Mouse (Mus musculus): ENCODE data around the gene Tmem127. TPM values are rescaled to one million over a fixed set of nuclear protein-coding genes. Genes with fewer than 3 reads are reported as not detected.

Tmem127 gene
- polyA plus RNA-seq (2012) = 17.3 and 18.4 TPM in 2 replicates

DNA sequence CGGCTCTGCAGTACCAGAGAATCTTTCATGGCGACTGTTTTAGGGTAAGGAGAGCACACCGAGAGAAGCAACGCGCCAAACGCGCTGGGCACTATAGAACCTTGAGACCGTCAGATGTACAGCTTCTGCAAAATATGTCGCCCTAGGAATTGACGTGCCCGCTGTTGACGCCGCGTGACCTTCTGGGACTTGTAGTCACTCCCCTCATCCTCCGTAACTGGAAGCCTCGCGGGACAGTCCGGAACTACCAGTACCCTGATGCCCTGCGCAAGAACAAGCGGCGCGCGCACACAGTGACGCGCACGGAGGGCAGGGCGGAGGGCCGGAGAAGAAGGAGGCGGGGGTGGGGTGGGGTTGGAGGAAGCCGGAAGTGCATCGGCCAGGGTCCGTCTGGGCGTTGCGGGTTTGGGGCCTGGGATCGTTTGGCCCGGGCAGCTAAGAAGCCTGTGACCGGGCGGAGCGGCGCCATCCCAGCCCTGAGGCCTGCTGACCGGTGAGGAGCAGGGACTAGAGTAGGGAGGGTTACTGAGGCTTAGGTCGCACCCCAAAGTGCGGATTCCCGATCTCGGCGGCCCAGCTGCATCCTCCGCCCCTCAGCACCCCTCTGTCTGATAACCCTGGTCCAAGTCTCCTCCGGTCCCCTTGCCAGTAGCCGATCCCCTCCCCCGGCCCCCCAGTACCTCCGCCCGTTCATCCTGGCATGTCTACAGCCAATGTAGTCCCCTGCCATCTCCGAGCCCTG is at the start of gene Tmem127, which contains the start of gene Ciao1:
Gene Tmem127 (plus strand): TSS at position 317 of the 742 bp plus-strand sequence.
Gene Ciao1 (minus strand): TSS at position 225 of the 742 bp plus-strand sequence.

DNA sequence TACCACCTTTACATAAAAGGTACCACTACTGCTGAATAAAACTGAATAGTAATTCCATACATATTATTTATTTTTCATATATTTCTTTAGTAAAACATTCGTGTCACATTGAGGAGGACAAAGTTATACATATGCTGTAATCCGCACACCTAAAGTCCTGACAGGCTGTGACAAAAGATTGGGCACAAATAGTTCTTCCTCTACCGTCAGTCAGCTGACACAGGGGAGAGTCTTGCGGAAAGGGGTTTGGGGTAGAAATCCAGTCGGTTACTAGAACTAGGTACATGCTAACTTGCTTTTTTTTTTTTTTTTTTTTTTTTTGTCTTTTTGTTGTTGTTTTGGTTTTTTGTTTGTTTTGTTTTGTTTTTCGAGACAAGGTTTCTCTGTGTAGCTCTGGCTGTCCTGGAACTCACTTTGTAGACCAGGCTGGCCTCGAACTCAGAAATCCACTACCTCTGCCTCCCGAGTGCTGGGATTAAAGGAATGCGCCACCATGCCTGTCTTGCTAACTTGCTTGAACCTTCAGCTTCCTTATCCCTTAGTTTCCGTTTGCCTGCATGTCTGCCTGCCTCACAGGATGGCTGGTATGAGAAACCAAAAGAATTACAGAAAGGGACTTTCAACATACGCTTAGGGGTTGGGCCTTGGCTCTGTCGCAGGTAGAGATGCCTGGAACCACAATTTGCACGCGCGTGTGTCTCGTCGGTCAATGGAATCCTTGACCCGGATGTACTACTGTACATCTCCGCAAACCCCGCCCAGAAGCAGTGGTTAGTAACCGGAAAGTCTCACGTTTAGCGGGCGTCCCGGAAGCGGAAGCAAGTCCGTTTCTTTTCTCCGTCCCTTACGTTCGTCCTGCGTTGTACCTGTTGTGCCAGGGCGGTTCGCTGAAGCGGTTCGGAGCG is 39.9 kb upstream of the Tmem127 start, which contains the start of the genes 1810024B03Rik and Snrnp200:
Gene 1810024B03Rik (minus strand): TSS at position 734 of the 905 bp plus-strand sequence.
Gene Snrnp200 (plus strand): TSS at position 840 of the 905 bp plus-strand sequence.

DNA sequence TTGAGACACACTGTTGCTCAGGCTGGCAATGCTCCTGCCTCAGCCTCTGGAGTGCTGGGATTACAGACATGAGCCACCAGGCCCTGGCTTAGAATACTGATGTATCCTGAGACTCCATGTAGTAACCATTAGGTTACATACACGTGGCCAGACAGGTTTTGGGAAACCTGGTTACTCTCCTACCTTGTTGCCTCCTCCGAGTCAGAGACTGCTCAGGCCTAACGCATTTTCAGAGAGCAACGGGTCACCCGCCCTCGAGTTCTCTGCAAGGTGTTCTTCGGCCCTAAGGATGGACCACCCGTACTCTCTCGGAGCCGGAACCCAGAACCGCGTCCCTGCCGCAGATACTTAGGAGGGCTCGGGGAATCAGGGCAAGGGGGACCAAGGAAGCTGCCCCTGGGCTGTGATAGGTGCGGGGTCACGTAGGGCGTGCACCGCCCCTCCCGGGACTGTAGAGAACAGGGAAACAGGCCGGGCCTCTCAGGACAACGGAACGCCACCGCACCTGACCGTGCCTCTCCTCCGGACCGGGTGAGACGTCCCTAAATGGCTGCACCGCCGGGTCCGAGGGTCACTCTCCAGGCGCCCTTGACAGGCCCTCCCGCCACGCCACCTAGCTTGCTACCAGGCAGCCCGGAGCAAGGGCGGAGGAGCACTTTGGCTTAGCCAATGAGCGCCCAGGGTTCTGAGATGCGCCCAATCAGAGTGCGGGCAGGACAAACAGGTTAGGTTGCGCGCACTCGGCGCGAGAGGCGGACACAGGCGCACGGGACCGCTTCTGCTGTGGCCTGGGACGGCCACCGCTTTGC is 22.0 kb downstream of the Tmem127 start, which contains the start of gene Stard7:
Gene Stard7 (plus strand): TSS at position 728 of the 809 bp plus-strand sequence.

Other genes with a start within 250 kb of the Tmem127 start
- 2.9 and 3.4 TPM in 2 replicates for gene Ap4e1, start 239.2 kb upstream of the Tmem127 start, polyA plus RNA-seq (2012)
- gene Blvra, start 177.2 kb upstream of the Tmem127 start, polyA plus RNA-seq (2012) = 3.8 and 4.6 TPM in 2 replicates
- gene Ncaph, start 114.0 kb upstream of the Tmem127 start, polyA plus RNA-seq (2012) = 7.2 and 8.2 TPM in 2 replicates
- gene Itpripl1, start 104.5 kb upstream of the Tmem127 start, polyA plus RNA-seq (2012) = 4.7 and 7.2 TPM in 2 replicates
- 0.28 and 0.38 TPM in 2 replicates for gene 1810024B03Rik, start 39.6 kb upstream of the Tmem127 start, polyA plus RNA-seq (2012)
- gene Snrnp200, start 39.5 kb upstream of the Tmem127 start, polyA plus RNA-seq (2012) = 11.1 and 17.5 TPM in 2 replicates
- gene Ciao1, start 92 bp upstream of the Tmem127 start, polyA plus RNA-seq (2012) = 6.8 and 8.0 TPM in 2 replicates
- 37.9 and 38.4 TPM in 2 replicates for gene Stard7, start 22.3 kb downstream of the Tmem127 start, polyA plus RNA-seq (2012)
- 83.3 and 104 TPM in 2 replicates for gene Dusp2, start 88.3 kb downstream of the Tmem127 start, polyA plus RNA-seq (2012)
- 0.03 TPM in 1 of 2 replicates, not detected in the other for gene Astl, start 90.7 kb downstream of the Tmem127 start, polyA plus RNA-seq (2012)
- gene Adra2b, start 115.3 kb downstream of the Tmem127 start, polyA plus RNA-seq (2012) = 0.02 and 0.11 TPM in 2 replicates
- gene Gpat2, start 177.3 kb downstream of the Tmem127 start, polyA plus RNA-seq (2012) = 0.06 TPM in 1 of 2 replicates, not detected in the other
- 18.8 and 29.7 TPM in 2 replicates for gene Fahd2a, start 196.7 kb downstream of the Tmem127 start, polyA plus RNA-seq (2012)